Mouse (Mus musculus): Measurements from ENCODE around the gene Slc22a29.
"Not testable (repeated sequence)": the region's sequence is repeated elsewhere in the genome, so short reads cannot be mapped to it uniquely, and the experiment has no call there.

Gene Slc22a29

GRCm38 (mm10) chr19:8218800-8219199 is at the start of gene Slc22a29:
TSS of gene Slc22a29 (minus strand) at chr19:8218900.
- no peak for DNase-seq (ENCODE audit: low spot score)

DNA sequence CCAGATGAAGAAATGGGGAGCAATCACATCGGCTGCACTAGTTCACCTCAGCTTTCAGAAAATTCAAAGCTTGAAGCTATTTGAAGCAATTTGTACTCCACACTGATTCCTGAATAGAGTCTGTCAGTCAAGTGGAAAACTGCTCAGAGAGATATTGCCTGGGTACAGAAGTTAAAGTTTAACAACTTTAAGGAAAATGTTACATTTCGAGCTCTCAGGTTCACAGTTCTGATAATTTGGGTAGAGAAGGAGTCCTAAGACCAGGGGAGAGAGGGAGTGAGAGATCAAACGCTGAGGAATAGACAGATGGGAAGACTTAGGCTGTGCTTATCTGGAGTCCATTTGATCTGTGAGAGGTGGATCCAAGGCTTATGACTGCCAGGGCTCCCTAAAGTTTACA is 46.6 kb upstream of the Slc22a29 start:
- DNase-seq (ENCODE audit: low spot score): no peak

GRCm38 (mm10) chr19:8252705-8253037 is 34.0 kb upstream of the Slc22a29 start:
- no peak for DNase-seq (ENCODE audit: low spot score)

- peak; percentile 56 for DNase-seq (ENCODE audit: low spot score)
Measured at GRCm38 (mm10) chr19:8251896-8252704, 33.4 kb upstream of the Slc22a29 start.

DNA sequence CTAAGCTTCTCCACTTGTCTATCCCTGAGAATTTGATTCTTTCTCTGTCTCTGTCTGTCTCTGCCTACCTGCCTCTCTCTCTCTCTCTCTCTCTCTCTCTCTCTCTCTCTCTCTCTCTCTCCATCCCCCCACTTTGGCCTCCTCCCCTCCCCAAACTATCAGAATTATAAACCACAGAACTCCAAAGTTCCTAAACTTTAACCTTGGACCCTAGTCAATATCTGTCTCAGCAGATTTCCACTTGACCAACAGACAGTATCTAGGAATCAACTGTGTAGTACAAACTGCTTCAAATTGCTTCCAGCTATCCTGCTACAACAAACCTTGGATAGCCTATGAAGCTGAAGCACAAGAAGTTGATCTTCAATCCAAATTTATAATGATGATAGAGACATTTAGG is 10.2 kb upstream of the Slc22a29 start:
- no peak for DNase-seq (ENCODE audit: low spot score)

DNA sequence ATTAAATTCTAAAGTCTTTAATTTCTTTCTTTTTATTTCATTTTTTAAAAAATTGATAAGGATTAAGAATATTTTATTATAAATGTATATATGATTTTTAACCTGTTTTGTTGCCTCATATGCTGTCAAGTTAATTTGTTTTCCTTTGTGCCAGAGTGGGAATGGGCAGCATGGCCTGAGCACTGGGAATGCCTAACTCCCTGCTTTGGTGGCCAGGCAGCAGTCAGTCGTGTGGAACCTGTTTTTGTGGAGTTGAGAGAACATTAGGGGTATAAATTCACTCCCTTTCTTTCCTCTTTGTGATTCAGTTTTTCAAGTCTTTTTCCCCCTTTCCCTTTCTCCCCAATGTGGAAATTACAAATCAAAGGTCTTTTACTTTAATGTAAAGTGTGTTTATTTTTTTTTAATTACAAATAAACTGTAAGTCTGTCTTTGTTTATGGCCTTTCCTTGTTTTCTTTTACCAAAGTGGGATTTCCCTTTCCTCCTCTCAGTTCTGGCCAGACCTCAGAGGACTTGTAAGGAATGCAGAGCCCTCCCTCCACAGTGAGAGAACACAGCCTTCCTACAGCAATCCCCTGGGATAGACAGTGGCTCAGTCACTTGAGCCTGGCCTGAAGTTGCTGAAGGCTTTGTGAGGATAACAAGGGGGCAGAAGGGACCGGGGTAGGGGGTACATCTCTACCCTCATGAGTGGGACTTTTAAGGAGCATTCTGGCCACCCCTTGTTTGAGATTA is 69.7 kb downstream of the Slc22a29 start:
- DNase-seq (ENCODE audit: low spot score): no peak

GRCm38 (mm10) chr19:8142716-8143115 is 76.0 kb downstream of the Slc22a29 start:
- DNase-seq (ENCODE audit: low spot score): not testable (repeated sequence)

- DNase-seq (ENCODE audit: low spot score): not testable (repeated sequence)
Measured at GRCm38 (mm10) chr19:8134127-8134841, 84.4 kb downstream of the Slc22a29 start.

DNA sequence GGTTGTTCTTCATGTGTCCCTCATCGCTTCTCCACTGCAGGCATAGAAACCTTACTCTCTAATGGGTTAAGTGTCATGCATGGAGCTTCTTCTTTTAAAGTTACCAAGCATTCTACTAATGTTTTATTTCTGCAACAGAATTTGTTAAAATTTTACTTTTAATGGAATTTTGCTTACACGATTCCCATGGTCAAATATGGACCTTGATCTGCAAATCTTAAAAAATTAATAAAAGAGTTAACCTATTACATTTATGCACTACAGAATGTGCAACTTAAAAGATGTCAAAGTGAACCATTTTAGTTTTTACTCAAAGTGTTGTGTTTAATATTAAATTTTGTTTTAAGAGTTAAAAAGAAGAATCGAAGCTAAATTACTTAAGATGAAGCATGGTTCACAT is 86.8 kb downstream of the Slc22a29 start, which contains the start of gene Slc22a28:
TSS of gene Slc22a28 (minus strand) at position 102 of the 400 bp plus-strand sequence.
- DNase-seq (ENCODE audit: low spot score): not testable (repeated sequence)
